Comparison of ENCODE assay signal across 13 mouse cellular contexts in the genomic region with DNA sequence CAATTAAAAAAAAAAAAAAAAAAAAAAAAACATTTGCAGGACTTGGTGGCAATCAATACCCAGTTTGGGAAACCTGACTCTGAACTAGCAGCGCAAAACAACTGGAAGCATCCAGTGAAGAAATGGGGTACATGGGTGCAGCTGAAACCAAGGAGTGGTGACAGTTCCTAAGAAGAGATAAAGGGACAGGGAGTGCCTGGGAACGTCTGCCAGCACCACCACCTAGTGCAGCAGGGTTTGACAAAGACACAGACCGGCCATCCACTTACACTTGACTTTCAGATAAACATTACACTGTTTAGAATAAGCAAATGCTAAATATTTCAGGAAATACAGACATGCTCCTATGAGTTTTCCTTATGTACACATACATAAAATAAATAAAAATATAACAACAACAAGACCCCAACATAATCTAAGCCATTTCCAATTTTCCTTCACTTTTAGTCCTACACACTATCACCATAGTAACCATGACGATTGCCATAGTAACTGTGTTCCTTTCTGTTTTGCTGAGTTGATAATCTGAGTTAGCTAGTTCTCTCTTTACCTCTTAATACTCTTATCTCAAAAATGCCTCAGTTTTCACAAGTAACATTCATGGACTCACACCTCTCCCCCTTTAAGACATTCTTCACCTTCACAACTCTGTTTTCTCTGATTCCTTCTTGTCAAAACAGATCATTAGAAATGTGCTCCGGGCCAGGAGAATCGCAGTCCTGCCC.
DNase-seq lines count a peak whose midpoint lies in the region; ATAC-seq and TF ChIP-seq lines count a peak whose summit lies in the region.
"Had no signal": no experiment of that assay in that cellular context is flagged by ENCODE, and none has a peak within 500 bp of the region (broad histone marks: within the 10 kb centered on the region; RNA-seq: fewer than 3 reads in every experiment).

No protein-coding gene starts in this region.

- no peak overlapping the region; the same call in 1 of the 2 replicates for H3K27ac ChIP-seq in forebrain, embryonic 14.5 days (ENCODE audit: low read depth, low read length)
- H3K27ac ChIP-seq in midbrain, embryonic 13.5 days, result peak overlapping the region; percentile 57; the same call in 1 of the 2 replicates
- H3K27ac ChIP-seq in intestine, embryonic 15.5 days, result no peak overlapping the region
- H3K27ac ChIP-seq: lung, embryonic 15.5 days had no signal

- H3K9me3 ChIP-seq in forebrain, embryonic 14.5 days (replicated peaks; ENCODE audit: control insufficient read depth, low read length), result no peaks in the 10 kb centered on the region
- H3K9me3 ChIP-seq in midbrain, embryonic 13.5 days, result no peaks in the 10 kb centered on the region
- no peaks in the 10 kb centered on the region for H3K9me3 ChIP-seq in intestine, embryonic 15.5 days
- H3K9me3 ChIP-seq: lung, embryonic 15.5 days had no signal

- 60% methylated on average over 6 of the region's 6 CpGs for WGBS in forebrain, embryonic 14.5 days
- 68% methylated on average over 6 of the region's 6 CpGs for WGBS in midbrain, embryonic 13.5 days
- 60% methylated on average over 6 of the region's 6 CpGs for WGBS in intestine, embryonic 15.5 days

- peaks cover 27% of the 10 kb centered on the region for H3K4me1 ChIP-seq in forebrain, embryonic 14.5 days (ENCODE audit: control insufficient read depth, insufficient read depth, low read length)
- H3K4me1 ChIP-seq in midbrain, embryonic 13.5 days (replicated peaks), result peaks cover 50% of the 10 kb centered on the region
- H3K4me1 ChIP-seq in intestine, embryonic 15.5 days (replicated peaks), result peaks cover 4% of the 10 kb centered on the region; the same call in 1 of the 2 replicates

- no peaks in the 10 kb centered on the region for H3K27me3 ChIP-seq in forebrain, embryonic 14.5 days (replicated peaks; ENCODE audit: control insufficient read depth, insufficient read depth, low read length)
- H3K27me3 ChIP-seq in midbrain, embryonic 13.5 days, result peaks cover 3% of the 10 kb centered on the region; the same call in 1 of the 2 replicates
- H3K27me3 ChIP-seq in intestine, embryonic 15.5 days (replicated peaks), result no peaks in the 10 kb centered on the region
- H3K27me3 ChIP-seq: CH12.LX had no signal

- no peak for TF ChIP-seq POLR2A in brain, embryonic 14.5 days (IDR thresholded peaks at IDR 0.05; ENCODE audit: borderline replicate concordance, extremely low read depth, insufficient read depth, insufficient read length, poor library complexity, severe bottlenecking)

- ATAC-seq in forebrain, embryonic 14.5 days, result no peak; the same call in 1 of the 2 replicates
- no peak for ATAC-seq in midbrain, embryonic 13.5 days
- no peak for ATAC-seq in intestine, embryonic 15.5 days
- ATAC-seq: intestine, embryonic 16.5 days had no signal

- TF ChIP-seq CTCF in brain, embryonic 14.5 days (IDR thresholded peaks at IDR 0.05; ENCODE audit: borderline replicate concordance, extremely low read depth, insufficient read depth, insufficient read length), result no peak

- H3K4me2 ChIP-seq in forebrain, embryonic 14.5 days (ENCODE audit: low read length), result no peak overlapping the region
- H3K4me2 ChIP-seq in midbrain, embryonic 13.5 days (replicated peaks), result no peak overlapping the region
- H3K4me2 ChIP-seq in intestine, embryonic 15.5 days (replicated peaks), result no peak overlapping the region
- H3K4me2 ChIP-seq: lung, embryonic 15.5 days had no signal

- H3K36me3 ChIP-seq in forebrain, embryonic 14.5 days (ENCODE audit: control insufficient read depth, insufficient read depth, low read length), result no peaks in the 10 kb centered on the region
- H3K36me3 ChIP-seq in midbrain, embryonic 13.5 days, result no peaks in the 10 kb centered on the region
- no peaks in the 10 kb centered on the region for H3K36me3 ChIP-seq in intestine, embryonic 15.5 days
- H3K36me3 ChIP-seq: lung, embryonic 15.5 days had no signal

- DNase-seq in layer of hippocampus, adult 9-10 months (ENCODE audit: low spot score), result peak; percentile 37
- DNase-seq in layer of hippocampus, adult 8-10 months (ENCODE audit: low spot score in 2 of 2), result no peak
- peak; percentile 79 for DNase-seq in brain, embryonic 14.5 days (ENCODE audit: low read depth)
- peak; percentile 77 for DNase-seq in forebrain, embryonic 14.5 days (ENCODE audit: low spot score)
- no peak for DNase-seq in thymus, postnatal 25 days
- DNase-seq in heart, adult 11 months, result no peak
- DNase-seq: cerebellum, adult 2 months; kidney, postnatal 36 days had no signal

- no peak overlapping the region for H3K4me3 ChIP-seq in forebrain, embryonic 14.5 days (ENCODE audit: low read depth, low read length)
- no peak overlapping the region for H3K4me3 ChIP-seq in midbrain, embryonic 13.5 days (replicated peaks)
- H3K4me3 ChIP-seq in intestine, embryonic 15.5 days (replicated peaks), result no peak overlapping the region
- H3K4me3 ChIP-seq: lung, embryonic 15.5 days had no signal

- no peak overlapping the region for H3K9ac ChIP-seq in forebrain, embryonic 14.5 days (ENCODE audit: low read length)
- H3K9ac ChIP-seq in midbrain, embryonic 13.5 days (replicated peaks), result no peak overlapping the region
- H3K9ac ChIP-seq in intestine, embryonic 15.5 days, result no peak overlapping the region
- H3K9ac ChIP-seq: lung, embryonic 15.5 days had no signal

Comparison
In these comparisons a context has a peak if more than half of its experiments do, and no peak if none do; other contexts are left out.
1. DNase-seq: peak in layer of hippocampus, adult 9-10 months (single experiment), brain, embryonic 14.5 days (single experiment) and forebrain, embryonic 14.5 days (single experiment); none in layer of hippocampus, adult 8-10 months (0 of 2), thymus, postnatal 25 days (single experiment) and heart, adult 11 months (single experiment).